Mouse (Mus musculus) neural tube, embryonic 14.5 days (tissue): ENCODE results near the gene Kcnd3. TPM values are rescaled to one million over a fixed set of nuclear protein-coding genes. Genes with fewer than 3 reads are reported as not detected.

Experiments used
- ATAC-seq: fragments of 200-750 bp; cut with Nextera tagmentation; 2 replicates; pipeline ENCODE4 v1.8.0; 2017; ENCODE audit warnings: low read depth, mild to moderate bottlenecking, moderate TSS enrichment, moderate library complexity
- H3K27ac ChIP-seq: fragments of 300-500 bp; sonication (generic); 2 replicates; pipeline ENCODE4 v1.5.1; 2014; ENCODE audit warnings: low read depth, mild to moderate bottlenecking, control low read depth, low read length, moderate library complexity, mixed read lengths
- H3K27me3 ChIP-seq: fragments of 300-500 bp; sonication (generic); 2 replicates; pipeline ENCODE4 v1.6.1; 2014; ENCODE audit warnings: low read length; ENCODE audit not compliant: control insufficient read depth, insufficient read depth
- H3K36me3 ChIP-seq: fragments of 300-500 bp; sonication (generic); 2 replicates; pipeline ENCODE4 v1.6.1; 2014; ENCODE audit warnings: low read length, mixed read lengths; ENCODE audit not compliant: control insufficient read depth, insufficient read depth
- H3K4me1 ChIP-seq: fragments of 300-500 bp; sonication (generic); 2 replicates; pipeline ENCODE4 v1.6.1; 2014; ENCODE audit warnings: low read length; ENCODE audit not compliant: control insufficient read depth, insufficient read depth
- H3K4me2 ChIP-seq: fragments of 300-500 bp; sonication (generic); 2 replicates; pipeline ENCODE4 v1.6.1; 2014; ENCODE audit warnings: mild to moderate bottlenecking, low read depth, low read length, control low read depth
- H3K4me3 ChIP-seq: fragments of 300-500 bp; sonication (generic); 2 replicates; pipeline ENCODE4 v1.5.1; 2014; ENCODE audit warnings: low read depth, low read length, control low read depth, mixed read lengths
- H3K9ac ChIP-seq: fragments of 300-500 bp; sonication (generic); replicated peaks from 2 replicates; pipeline ENCODE4 v1.6.1; 2014; ENCODE audit warnings: low read depth, mild to moderate bottlenecking, control low read depth, low read length, mixed read lengths
- H3K9me3 ChIP-seq: fragments of 300-500 bp; sonication (generic); 2 replicates; pipeline ENCODE4 v1.6.1; 2016; ENCODE audit warnings: low read length; ENCODE audit not compliant: control insufficient read depth
- WGBS: fragments of 180-500 bp; shearing (Covaris S2); extraction: QIAGEN DNeasy Blood & Tissue Kit; methylation state at CpG from one replicate; pipeline ENCODE4 v1.1.7; 2014; 5-methylcytosine and 5-hydroxymethylcytosine counted together
- polyA plus RNA-seq: library from polyadenylated mRNA; unstranded; fragments of >200 nt; fragmentation: Nextera tagmentation; extraction: Ambion mirVana; gene quantifications from 2 replicates; pipeline ENCODE4 v1.2.1, GENCODE M21; 2014

The Kcnd3 gene
- polyA plus RNA-seq, 1 experiment from 2014 or later = 11.6 TPM

DNA sequence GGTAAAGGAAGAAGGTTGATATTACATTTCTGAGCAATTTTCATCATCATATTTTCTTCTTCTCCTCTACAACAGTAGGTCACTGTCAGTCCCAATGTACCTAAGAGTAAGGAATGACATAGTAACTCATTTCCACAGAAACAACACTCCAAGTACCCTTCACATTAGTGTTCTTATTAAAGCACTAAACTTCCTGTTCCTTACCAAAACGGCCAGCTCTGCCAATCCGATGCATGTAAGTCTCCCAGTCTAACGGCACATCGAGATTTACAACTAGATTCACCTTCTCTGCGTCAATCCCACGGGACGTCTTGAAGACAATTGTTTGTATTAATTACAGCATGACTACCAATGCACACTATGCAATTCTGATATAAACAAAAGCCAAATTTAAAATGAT, 228.2 kb downstream of the Kcnd3 start:
- Histone ChIP-seq H3K27me3 (no peaks in the 10 kb centered on the region), H3K4me3 (no peak overlapping the region), H3K4me2 (no peak overlapping the region), H3K9me3 (no peaks in the 10 kb centered on the region), H3K27ac (no peak overlapping the region), H3K4me1 (no peaks in the 10 kb centered on the region), H3K9ac (no peak overlapping the region), H3K36me3 (peaks cover 27% of the 10 kb centered on the region; the same call in 1 of the 2 replicates)
- WGBS = 89% methylated on average over 7 of the region's 7 CpGs
- no peak for ATAC-seq

DNA sequence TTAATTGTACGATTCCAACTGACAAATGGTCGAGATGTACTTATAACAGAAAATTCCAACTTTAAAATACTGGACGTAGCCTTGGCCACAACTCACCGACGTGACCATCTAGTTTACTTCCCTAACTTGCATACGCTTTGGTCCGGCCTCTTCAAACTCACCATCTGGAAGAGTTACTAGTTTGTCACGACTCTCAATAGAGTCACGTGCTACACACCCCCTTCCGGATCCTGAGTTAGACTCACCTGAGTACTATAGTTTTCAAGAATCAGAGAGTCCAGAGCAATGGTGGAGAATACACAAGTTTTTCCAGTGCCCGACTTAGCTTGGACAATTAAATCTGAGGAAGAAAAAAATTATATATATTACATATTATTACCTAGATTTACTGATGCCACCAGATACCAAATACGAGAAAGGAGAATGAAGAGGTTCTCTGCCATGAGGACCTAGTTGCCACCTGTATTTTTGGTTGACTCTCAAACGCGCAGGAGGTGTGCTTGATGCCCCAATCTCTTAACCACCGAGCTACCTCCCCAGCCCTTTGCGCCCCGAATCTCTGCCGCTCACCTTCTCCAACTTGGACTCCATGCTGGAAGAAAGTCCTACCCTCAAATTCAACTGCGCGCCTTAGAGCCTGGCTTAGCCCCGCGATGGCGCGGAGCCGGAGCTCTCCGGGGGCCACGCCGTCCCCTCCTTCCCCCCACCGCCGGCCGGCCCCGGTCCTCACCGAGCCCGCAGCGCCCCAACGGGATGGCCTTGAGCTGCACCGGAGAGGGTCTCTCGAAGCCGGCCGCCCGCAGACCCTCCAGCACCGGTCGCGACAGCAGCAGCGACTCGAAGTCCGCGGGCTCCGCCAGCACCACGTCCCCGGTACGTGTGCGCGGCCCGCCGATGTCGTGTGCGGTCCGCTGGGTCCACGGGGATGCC, 234.5 kb downstream of the Kcnd3 start:
- WGBS = 9% methylated on average over 59 of the region's 60 CpGs

DNA sequence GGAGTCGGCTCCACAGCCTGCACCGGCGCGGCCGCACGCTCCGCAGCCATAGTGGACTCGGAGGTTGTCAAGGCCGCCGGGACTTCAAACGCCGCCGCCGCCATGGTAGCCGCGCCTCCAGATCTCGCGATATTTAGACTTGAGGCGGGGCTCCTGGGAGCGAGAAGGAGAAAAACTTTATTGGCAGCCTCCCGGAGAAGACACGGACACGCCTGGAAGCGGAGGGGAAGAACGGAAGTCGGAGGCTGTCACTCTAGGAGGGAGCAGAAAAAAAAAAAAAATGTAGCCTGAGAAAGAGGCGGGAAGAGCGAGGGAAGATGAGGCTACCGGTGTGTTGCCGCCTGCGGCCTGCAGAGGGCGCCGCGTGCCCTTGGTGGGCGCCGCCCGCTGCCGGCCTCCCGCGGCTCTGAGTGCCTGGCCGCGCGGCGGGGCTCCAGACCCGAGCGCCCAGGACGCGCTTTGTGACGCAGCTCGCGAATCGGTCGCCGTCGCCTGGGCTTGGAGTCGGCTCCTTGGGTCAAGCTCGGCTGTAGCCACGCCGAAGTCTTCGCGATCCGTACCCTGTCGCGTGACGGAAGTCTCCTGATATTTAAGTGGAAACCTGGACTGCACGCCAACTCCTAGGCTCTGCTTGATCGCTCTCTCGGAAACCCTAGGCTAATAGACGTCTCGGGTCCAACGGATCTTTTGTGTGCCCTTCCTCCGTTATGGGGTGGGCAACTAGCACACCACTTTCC, 235.4 kb downstream of the Kcnd3 start, which contains the start of gene Ddx20:
Gene Ddx20, minus strand, starts transcription at position 251 of the 737 bp plus-strand sequence.
- H3K9me3 ChIP-seq = no peaks in the 10 kb centered on the region
- under 1% methylated on average over 72 of the region's 72 CpGs for WGBS
- peak within 1 kb of the TSS; percentile 86 for H3K9ac ChIP-seq
- H3K27ac ChIP-seq = peak within 1 kb of the TSS; percentile 81
- peak; percentile 97 for ATAC-seq
- H3K27me3 ChIP-seq = no peaks in the 10 kb centered on the region; the same call in 1 of the 2 replicates
- peaks cover 8% of the 10 kb centered on the region for H3K4me1 ChIP-seq
- H3K4me2 ChIP-seq = peak within 1 kb of the TSS; percentile 82
- H3K4me3 ChIP-seq = peak within 1 kb of the TSS; percentile 90
- H3K36me3 ChIP-seq = peaks cover 9% of the 10 kb centered on the region; the same call in 1 of the 2 replicates

More for the DNA sequence above, 234.5 kb downstream of the Kcnd3 start:
- Histone ChIP-seq H3K9ac (peak overlapping the region; percentile 86), H3K4me3 (peak overlapping the region; percentile 90), H3K27me3 (no peaks in the 10 kb centered on the region; the same call in 1 of the 2 replicates), H3K36me3 (peaks cover 10% of the 10 kb centered on the region; the same call in 1 of the 2 replicates), H3K9me3 (no peaks in the 10 kb centered on the region), H3K4me2 (peak overlapping the region; percentile 82), H3K4me1 (peaks cover 8% of the 10 kb centered on the region), H3K27ac (peak overlapping the region; percentile 81)
- peak; percentile 82 for ATAC-seq

DNA sequence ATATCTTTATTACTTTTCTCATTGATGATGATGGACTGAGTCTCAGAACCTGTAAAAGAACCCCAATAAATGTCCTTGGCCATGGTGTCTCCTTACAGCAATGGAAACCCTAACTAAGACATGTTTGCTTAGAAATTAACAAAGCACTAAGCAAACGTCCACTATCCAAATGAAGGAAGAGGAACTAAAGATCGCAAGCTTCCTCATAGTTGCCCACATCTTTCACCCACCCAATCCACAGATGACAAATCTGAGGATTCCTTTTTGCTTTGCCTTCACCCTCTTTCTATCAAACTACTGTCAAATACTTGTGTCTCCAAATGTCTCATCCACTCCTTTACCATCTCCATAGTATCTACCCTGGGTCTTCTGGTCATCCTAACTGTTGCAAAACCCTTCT, 236.4 kb downstream of the Kcnd3 start:
- Histone ChIP-seq H3K9me3 (no peaks in the 10 kb centered on the region), H3K9ac (no peak overlapping the region)

DNA sequence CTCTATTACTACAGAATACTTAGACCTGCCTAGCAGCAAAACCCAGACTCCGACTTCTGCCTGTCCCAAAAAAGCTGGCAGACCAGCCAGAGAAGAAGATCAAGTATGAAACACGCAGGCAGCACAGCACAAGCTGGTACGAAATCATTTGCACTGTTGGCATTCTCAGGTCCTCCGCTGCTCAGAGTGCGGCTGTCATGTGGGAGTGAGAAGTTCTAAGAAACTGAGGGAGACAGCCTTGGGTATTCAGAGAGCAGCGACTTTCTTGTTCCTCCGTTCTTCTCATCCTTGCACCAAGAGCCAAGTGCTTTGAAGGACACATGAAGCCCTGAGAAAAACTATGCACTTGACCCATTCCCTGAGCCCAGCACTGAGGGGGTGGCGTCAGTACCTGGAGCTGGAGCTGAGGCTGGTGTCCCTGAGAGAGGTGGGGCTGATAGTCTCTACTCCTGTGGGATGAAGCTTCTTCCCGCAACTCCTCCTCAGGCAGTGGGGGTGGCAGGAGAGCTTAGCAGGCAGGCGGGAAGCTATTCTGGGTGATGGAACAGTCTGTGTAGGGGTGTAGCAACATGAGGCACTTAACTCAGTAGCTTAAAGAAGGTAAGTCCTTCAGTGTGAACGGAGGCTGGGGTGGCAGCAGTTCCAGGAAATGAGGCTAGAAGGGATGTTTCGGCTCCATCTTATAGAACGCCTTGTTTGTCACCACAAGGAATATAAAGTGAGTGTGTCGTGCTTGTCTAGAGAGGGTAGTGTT, 241.4 kb downstream of the Kcnd3 start:
- Histone ChIP-seq H3K4me3 (no peak overlapping the region), H3K9me3 (no peaks in the 10 kb centered on the region), H3K4me2 (no peak overlapping the region), H3K4me1 (peaks cover 14% of the 10 kb centered on the region; the same call in 1 of the 2 replicates), H3K36me3 (no peaks in the 10 kb centered on the region), H3K27me3 (no peaks in the 10 kb centered on the region), H3K9ac (no peak overlapping the region), H3K27ac (no peak overlapping the region)
- 84% methylated on average over 14 of the region's 14 CpGs for WGBS
- ATAC-seq = no peak

More for the DNA sequence above, 236.4 kb downstream of the Kcnd3 start:
- H3K36me3 ChIP-seq = 0 out of 2 replicates have a peak, but pooled peaks cover 6% of the 10 kb centered on the region
- H3K27ac ChIP-seq = no peak overlapping the region
- H3K4me2 ChIP-seq = no peak overlapping the region
- peaks cover 8% of the 10 kb centered on the region for H3K4me1 ChIP-seq
- no peaks in the 10 kb centered on the region; the same call in 1 of the 2 replicates for H3K27me3 ChIP-seq
- no peak overlapping the region for H3K4me3 ChIP-seq
- 92% methylated on average over 2 of the region's 2 CpGs for WGBS
- ATAC-seq = no peak

DNA sequence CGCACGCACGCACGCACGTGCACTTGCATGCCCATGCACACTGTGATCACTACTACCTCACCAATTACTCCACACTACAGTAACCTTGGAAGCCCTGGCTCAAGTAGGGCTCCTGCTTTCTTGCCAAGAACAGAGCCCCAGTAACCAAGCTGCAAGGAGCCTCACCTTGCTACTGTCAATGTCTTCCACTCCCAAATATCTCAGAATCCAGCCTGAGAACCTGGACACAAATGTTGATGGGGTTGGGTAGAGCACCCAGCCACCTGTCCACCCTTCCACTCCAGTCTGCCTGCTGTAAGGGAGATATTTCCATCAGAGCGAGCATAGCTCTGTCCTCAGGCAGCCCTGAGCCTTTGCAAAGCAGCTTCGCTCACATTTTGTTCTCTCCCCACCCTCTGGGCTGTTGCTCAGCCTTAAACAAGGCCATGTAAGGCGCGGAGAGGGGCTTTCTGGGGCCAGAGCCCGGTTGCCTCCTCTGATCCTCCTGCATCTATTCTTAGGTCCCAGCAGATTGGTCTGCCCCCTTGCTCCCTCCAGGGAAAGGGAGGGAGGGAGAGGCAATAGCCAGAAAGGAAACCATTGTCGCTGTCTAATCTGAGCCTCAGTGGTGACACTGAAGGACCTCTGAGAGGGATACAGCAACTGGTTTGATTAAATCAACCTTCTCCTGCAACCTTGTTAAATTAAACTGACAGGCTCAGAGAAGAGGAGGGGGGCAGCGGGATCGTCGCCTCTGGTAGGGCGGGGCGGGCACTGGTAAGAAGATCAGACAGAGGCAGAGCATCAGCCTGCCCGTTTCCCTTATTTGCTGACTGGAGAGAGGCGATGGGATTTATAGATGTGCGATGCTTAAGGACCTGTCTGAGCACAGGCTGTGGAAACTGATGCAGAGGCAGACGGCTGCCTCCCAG, 243.6 kb downstream of the Kcnd3 start:
- no peaks in the 10 kb centered on the region for H3K36me3 ChIP-seq
- peaks cover 14% of the 10 kb centered on the region; the same call in 1 of the 2 replicates for H3K4me1 ChIP-seq
- H3K4me2 ChIP-seq = 0 out of 2 replicates have a peak overlapping the region, but pooled peaks have one; percentile 20
- H3K27me3 ChIP-seq = no peaks in the 10 kb centered on the region
- 32% methylated on average over 20 of the region's 20 CpGs for WGBS
- H3K9ac ChIP-seq = 0 out of 2 replicates have a peak overlapping the region, but pooled peaks have one; percentile 3
- H3K27ac ChIP-seq = peak overlapping the region; percentile 57
- H3K4me3 ChIP-seq = no peak overlapping the region
- H3K9me3 ChIP-seq = no peaks in the 10 kb centered on the region
- ATAC-seq = peak; percentile 60; the same call in 1 of the 2 replicates

DNA sequence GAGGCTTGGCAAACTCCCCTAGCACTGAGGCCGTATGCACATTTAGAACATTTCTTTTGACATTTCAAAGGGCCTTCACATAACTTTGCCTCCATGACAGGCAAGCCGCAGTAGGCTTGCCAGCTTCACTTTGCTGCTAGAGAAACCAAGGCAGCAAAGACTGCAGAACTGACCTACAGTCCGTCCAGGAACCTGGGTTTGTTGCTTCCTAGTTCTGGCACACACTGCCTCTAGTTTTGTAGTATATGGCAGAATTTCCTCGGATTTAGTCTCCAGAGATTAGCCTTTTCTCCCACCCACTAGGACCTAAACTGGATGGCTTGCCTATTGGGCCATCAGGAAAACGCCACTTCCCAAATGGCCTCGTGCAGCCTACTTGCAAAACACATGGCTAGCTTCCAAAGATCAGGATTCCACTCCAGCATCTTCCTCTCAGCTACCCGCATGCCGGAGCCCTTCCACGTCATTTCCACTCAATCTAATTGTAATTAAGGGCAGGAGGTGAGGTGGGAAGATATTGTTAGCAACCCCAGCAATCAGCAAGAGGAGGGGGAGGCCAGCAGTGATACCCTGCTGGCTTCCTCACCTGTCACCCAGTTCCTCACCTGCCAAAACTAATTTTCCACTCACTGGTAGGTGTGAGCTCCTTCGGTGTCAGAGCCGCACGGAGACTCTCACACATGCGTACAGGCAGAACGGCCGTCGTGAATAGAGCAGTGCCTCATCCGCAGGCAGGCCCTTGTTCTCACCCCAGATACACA, 244.4 kb downstream of the Kcnd3 start:
- 64% methylated on average over 17 of the region's 17 CpGs for WGBS
- no peak overlapping the region for H3K4me2 ChIP-seq
- no peaks in the 10 kb centered on the region for H3K36me3 ChIP-seq
- no peak overlapping the region for H3K9ac ChIP-seq
- peaks cover 14% of the 10 kb centered on the region; the same call in 1 of the 2 replicates for H3K4me1 ChIP-seq
- no peaks in the 10 kb centered on the region for H3K9me3 ChIP-seq
- no peak overlapping the region for H3K27ac ChIP-seq
- no peak overlapping the region for H3K4me3 ChIP-seq
- ATAC-seq = no peak
- no peaks in the 10 kb centered on the region for H3K27me3 ChIP-seq
